Mouse (Mus musculus): Measurements from ENCODE around the gene Atr. TPM values are rescaled to one million over a fixed set of nuclear protein-coding genes. Genes with fewer than 3 reads are reported as not detected.

The Atr gene
- polyA plus RNA-seq, 1 experiment from 2014 or later, result 13.0 TPM

DNA sequence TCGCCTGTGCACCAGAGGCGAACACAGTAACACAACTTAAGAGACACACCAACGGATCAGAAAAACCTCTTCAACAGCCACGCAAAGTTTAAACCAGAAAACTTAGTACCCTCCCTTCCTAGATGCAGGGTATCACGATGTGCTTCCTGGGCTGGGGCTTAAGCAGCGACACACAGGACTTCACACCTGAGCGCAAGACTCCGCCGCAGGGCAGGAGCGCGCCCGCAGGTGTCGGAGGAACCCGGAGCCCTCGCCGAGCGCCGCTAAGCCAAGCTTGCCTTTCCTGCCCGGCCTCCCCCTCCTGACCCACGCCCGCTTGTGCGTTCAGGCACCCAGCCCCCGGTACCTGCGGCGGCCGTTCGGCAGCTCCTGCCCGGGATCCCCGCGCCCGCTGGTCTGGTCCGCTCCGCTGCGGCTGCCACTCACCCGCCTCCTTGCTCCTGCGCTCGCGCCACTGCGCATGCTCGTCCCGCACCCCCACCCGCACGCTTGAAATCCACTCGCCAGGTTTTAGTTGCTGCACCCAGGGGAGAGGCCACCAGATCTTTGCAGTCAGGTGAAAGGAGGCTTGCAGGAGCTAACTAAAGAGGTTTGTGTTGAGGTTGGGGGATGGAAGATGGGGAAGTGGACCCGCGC lies 12.5 kb upstream of the Atr start, which contains the start of gene Pls1:
TSS of gene Pls1 (minus strand) at position 487 of the 636 bp plus-strand sequence.
- Histone ChIP-seq H3K27ac (peak within 1 kb of the TSS; percentile 72), H3K4me1 (peaks cover 3% of the 10 kb centered on the region; the same call in 1 of the 2 replicates), H3K9ac (peak within 1 kb of the TSS; percentile 34; the same call in 1 of the 2 replicates), H3K36me3 (no peaks in the 10 kb centered on the region), H3K9me3 (no peaks in the 10 kb centered on the region), H3K4me3 (replicated peaks) (peak within 1 kb of the TSS; percentile 64), H3K4me2 (peak within 1 kb of the TSS; percentile 94), H3K27me3 (replicated peaks) (0 out of 2 replicates have a peak, but pooled peaks cover 4% of the 10 kb centered on the region)
- WGBS, result under 1% methylated on average over 46 of the region's 46 CpGs
- peak; percentile 90 for ATAC-seq (ENCODE audit: insufficient read depth, low FRiP score, low read depth)

GRCm38 (mm10) chr9:95845711-95846110 lies 11.7 kb upstream of the Atr start:
- Histone ChIP-seq H3K27me3 (replicated peaks) (0 out of 2 replicates have a peak, but pooled peaks cover 4% of the 10 kb centered on the region), H3K4me1 (peaks cover 3% of the 10 kb centered on the region; the same call in 1 of the 2 replicates), H3K4me3 (replicated peaks) (no peak overlapping the region; the same call in 1 of the 2 replicates), H3K9ac (no peak overlapping the region), H3K27ac (no peak overlapping the region), H3K36me3 (no peaks in the 10 kb centered on the region), H3K4me2 (peak overlapping the region; percentile 25; the same call in 1 of the 2 replicates), H3K9me3 (no peaks in the 10 kb centered on the region)
- ATAC-seq (ENCODE audit: insufficient read depth, low FRiP score, low read depth), result peak; percentile 37; the same call in 1 of the 2 replicates
- 42% methylated on average over 4 of the region's 4 CpGs for WGBS

- H3K4me2 ChIP-seq, result no peak overlapping the region
- no peak overlapping the region for H3K4me3 ChIP-seq (replicated peaks)
- no peaks in the 10 kb centered on the region for H3K36me3 ChIP-seq
- H3K27ac ChIP-seq, result no peak overlapping the region
- no peaks in the 10 kb centered on the region for H3K9me3 ChIP-seq
- no peaks in the 10 kb centered on the region for H3K27me3 ChIP-seq (replicated peaks)
- H3K4me1 ChIP-seq, result no peaks in the 10 kb centered on the region
- no peak overlapping the region for H3K9ac ChIP-seq
- WGBS, result 68% methylated on average over 11 of the region's 11 CpGs
- no peak for ATAC-seq (ENCODE audit: insufficient read depth, low FRiP score, low read depth)
Observed at GRCm38 (mm10) chr9:95851671-95852070, 5.7 kb upstream of the Atr start.

GRCm38 (mm10) chr9:95852896-95853295 lies 4.5 kb upstream of the Atr start:
- Histone ChIP-seq H3K4me2 (no peak overlapping the region), H3K27ac (no peak overlapping the region), H3K36me3 (no peaks in the 10 kb centered on the region), H3K4me1 (no peaks in the 10 kb centered on the region), H3K4me3 (replicated peaks) (no peak overlapping the region), H3K9ac (no peak overlapping the region), H3K9me3 (no peaks in the 10 kb centered on the region), H3K27me3 (replicated peaks) (no peaks in the 10 kb centered on the region)
- no peak for ATAC-seq (ENCODE audit: insufficient read depth, low FRiP score, low read depth)
- WGBS, result 23% methylated on average over 4 of the region's 4 CpGs

- Histone ChIP-seq H3K27ac (no peak overlapping the region), H3K4me3 (replicated peaks) (no peak overlapping the region), H3K9ac (no peak overlapping the region), H3K4me2 (no peak overlapping the region), H3K36me3 (no peaks in the 10 kb centered on the region), H3K4me1 (no peaks in the 10 kb centered on the region), H3K27me3 (replicated peaks) (no peaks in the 10 kb centered on the region), H3K9me3 (no peaks in the 10 kb centered on the region)
- ATAC-seq (ENCODE audit: insufficient read depth, low FRiP score, low read depth), result no peak
- WGBS, result 58% methylated on average over 2 of the region's 2 CpGs
Observed at GRCm38 (mm10) chr9:95854891-95855290, 2.5 kb upstream of the Atr start.

DNA sequence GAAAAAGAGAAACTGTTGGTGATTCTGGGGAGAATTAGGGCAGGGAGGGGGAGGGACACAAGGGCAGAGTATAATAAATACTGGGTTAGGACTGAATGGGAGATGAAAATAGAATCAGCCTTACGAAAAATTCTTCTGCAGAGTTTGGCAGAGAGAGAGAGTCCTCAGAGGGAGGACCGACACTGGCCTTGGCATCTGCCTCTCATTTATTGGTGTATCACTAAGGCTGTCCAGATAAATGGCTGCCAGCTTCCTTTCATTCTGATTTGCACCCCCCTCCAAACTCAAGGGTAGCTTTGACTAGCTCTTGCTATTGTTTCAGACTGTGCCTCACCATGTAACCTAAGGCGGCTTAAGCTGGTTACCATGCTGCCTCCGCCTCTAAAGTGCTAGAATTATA lies 1.4 kb upstream of the Atr start:
- Histone ChIP-seq H3K9me3 (no peaks in the 10 kb centered on the region), H3K4me1 (no peaks in the 10 kb centered on the region), H3K27ac (no peak overlapping the region), H3K4me3 (replicated peaks) (no peak overlapping the region), H3K27me3 (replicated peaks) (no peaks in the 10 kb centered on the region), H3K9ac (no peak overlapping the region), H3K36me3 (no peaks in the 10 kb centered on the region), H3K4me2 (no peak overlapping the region)
- no peak for ATAC-seq (ENCODE audit: insufficient read depth, low FRiP score, low read depth)
- WGBS, result 87% methylated on average over 4 of the region's 4 CpGs

DNA sequence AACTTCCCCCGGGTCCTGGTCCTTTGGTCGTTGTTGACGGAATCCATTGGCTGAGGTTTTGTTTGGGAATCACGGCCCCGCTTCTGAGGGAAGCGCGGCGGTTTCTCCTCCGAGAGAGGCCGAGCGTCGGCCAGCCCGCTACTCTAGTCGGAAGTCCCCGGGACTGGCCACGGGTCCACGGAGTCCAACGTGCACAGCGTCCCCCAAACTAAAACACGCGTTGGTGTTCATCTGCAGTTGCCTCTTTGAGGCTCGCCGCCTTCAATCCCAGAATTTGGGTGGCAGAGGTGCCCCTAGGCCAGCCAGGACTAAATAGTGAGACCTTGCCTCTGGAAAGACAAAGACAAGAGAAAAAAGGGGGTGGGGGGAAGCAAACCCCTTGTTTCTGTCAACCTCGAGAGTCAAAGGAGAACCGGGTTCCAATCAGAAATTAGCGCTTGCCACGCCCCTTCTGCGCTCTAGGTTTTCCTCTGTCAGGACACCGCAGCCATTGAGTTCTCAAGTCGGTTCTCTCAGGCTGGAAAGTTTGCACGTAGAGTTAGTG lies 702 bp downstream of the Atr start:
- Histone ChIP-seq H3K27ac (peak overlapping the region; percentile 19), H3K4me1 (no peaks in the 10 kb centered on the region), H3K9me3 (no peaks in the 10 kb centered on the region), H3K4me2 (peak overlapping the region; percentile 78), H3K36me3 (no peaks in the 10 kb centered on the region; the same call in 1 of the 2 replicates), H3K4me3 (replicated peaks) (peak overlapping the region; percentile 81), H3K9ac (peak overlapping the region; percentile 57), H3K27me3 (replicated peaks) (no peaks in the 10 kb centered on the region)
- ATAC-seq (ENCODE audit: insufficient read depth, low FRiP score, low read depth), result no peak
- under 1% methylated on average over 31 of the region's 31 CpGs for WGBS

DNA sequence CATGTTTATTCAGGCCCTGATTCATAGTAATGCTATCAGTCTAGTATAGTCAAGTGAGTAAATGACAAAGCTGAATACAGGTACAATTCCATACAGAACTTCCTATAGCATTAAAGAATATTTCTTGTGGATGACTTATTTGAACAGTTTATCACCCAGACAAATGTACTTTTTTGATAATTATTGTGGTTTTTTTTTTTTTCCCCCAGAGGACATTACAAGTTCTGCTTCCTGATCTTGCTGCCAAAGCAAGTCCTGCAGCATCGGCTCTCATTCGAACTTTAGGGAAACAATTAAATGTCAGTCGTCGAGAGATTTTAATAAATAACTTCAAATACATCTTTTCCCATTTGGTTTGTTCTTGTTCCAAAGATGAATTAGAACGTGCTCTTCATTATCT lies 20.8 kb downstream of the Atr start:
- no peak overlapping the region for H3K4me2 ChIP-seq
- 72% methylated on average over 5 of the region's 5 CpGs for WGBS
- no peak overlapping the region for H3K27ac ChIP-seq
- H3K9ac ChIP-seq, result no peak overlapping the region
- H3K9me3 ChIP-seq, result no peaks in the 10 kb centered on the region
- no peak for ATAC-seq (ENCODE audit: insufficient read depth, low FRiP score, low read depth)
- H3K36me3 ChIP-seq, result peaks cover 7% of the 10 kb centered on the region; the same call in 1 of the 2 replicates
- no peaks in the 10 kb centered on the region for H3K27me3 ChIP-seq (replicated peaks)
- H3K4me3 ChIP-seq (replicated peaks), result no peak overlapping the region
- H3K4me1 ChIP-seq, result no peaks in the 10 kb centered on the region

DNA sequence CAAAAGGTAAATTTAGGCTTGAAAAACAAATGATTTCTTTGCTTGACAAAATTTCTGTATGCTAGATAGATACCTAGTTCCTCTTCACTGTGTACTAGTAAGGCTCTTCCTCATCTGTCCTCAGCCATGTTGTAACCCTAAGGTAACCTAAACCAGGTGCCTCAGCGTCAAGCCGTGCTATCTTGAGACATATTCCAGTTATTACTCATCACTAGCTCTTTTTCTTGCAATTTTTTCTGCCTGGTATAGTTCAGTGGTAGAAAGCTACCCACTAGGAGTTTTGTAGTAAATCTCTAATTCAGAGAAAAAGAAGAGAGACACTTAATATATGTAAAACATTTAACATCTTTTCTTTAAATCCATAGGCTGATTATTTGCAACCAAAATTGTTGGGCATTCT lies 25.4 kb downstream of the Atr start:
- WGBS, result 92% methylated on average over 2 of the region's 2 CpGs
- Histone ChIP-seq H3K27me3 (replicated peaks) (no peaks in the 10 kb centered on the region), H3K9me3 (no peaks in the 10 kb centered on the region), H3K36me3 (0 out of 2 replicates have a peak, but pooled peaks cover 5% of the 10 kb centered on the region), H3K4me1 (no peaks in the 10 kb centered on the region), H3K27ac (no peak overlapping the region), H3K9ac (no peak overlapping the region), H3K4me3 (replicated peaks) (no peak overlapping the region), H3K4me2 (no peak overlapping the region)
- no peak for ATAC-seq (ENCODE audit: insufficient read depth, low FRiP score, low read depth)

GRCm38 (mm10) chr9:95897392-95897791 lies 40.0 kb downstream of the Atr start:
- Histone ChIP-seq H3K27me3 (replicated peaks) (no peaks in the 10 kb centered on the region), H3K4me3 (replicated peaks) (no peak overlapping the region), H3K9ac (no peak overlapping the region), H3K36me3 (no peaks in the 10 kb centered on the region; the same call in 1 of the 2 replicates), H3K27ac (no peak overlapping the region), H3K4me1 (no peaks in the 10 kb centered on the region), H3K4me2 (no peak overlapping the region), H3K9me3 (no peaks in the 10 kb centered on the region)
- 74% methylated on average over 5 of the region's 5 CpGs for WGBS
- ATAC-seq (ENCODE audit: insufficient read depth, low FRiP score, low read depth), result no peak

DNA sequence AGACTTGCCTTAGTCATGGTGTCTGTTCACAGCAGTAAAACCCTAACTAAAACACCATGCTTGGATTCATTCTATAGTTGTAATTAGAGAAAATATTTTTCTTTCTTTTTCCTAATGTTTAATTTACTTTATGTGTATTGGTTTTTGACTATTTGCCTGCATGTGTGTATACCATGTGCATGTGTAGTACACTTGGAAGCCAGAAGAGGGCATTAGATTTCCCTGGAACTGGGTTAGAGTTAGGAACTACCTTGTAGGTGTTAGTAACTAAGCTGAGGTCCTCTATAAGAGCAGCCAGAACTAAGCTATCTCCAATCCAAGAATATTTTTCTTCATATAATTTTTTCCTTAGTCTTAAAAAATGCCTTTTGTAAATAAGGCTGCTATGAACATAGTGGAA lies 75.5 kb downstream of the Atr start:
- Histone ChIP-seq H3K27ac (no peak overlapping the region), H3K9ac (no peak overlapping the region), H3K27me3 (replicated peaks) (no peaks in the 10 kb centered on the region), H3K4me1 (no peaks in the 10 kb centered on the region), H3K36me3 (peaks cover 10% of the 10 kb centered on the region; the same call in 1 of the 2 replicates), H3K4me2 (no peak overlapping the region), H3K4me3 (replicated peaks) (no peak overlapping the region), H3K9me3 (no peaks in the 10 kb centered on the region)
- no peak for ATAC-seq (ENCODE audit: insufficient read depth, low FRiP score, low read depth)

DNA sequence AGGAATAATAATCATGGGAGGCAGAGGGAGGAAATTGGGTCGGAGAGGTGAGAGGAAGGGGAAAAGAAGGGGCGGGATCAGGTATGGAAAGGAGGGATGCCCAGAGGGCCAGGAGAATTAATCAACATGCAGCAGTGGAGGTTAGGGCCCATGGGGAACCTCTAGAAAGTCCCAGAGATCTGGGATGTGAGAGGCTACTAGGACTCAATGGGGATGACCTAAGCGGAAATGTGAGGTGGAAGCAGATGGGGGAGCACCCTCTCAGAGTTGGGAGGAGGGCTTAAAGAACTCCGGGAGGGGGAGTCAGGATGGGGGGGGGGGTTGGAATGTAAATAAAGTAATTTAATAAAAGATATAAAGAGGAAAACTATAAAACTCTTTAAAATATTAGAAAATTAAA lies 96.3 kb downstream of the Atr start:
- Histone ChIP-seq H3K27me3 (replicated peaks) (no peaks in the 10 kb centered on the region), H3K9me3 (no peaks in the 10 kb centered on the region), H3K4me1 (0 out of 2 replicates have a peak, but pooled peaks cover 3% of the 10 kb centered on the region), H3K4me3 (replicated peaks) (no peak overlapping the region), H3K4me2 (peak overlapping the region; percentile 67; the same call in 1 of the 2 replicates), H3K9ac (no peak overlapping the region), H3K27ac (no peak overlapping the region), H3K36me3 (no peaks in the 10 kb centered on the region)
- ATAC-seq (ENCODE audit: insufficient read depth, low FRiP score, low read depth), result no peak
- 75% methylated on average over 4 of the region's 4 CpGs for WGBS
